26 mouse cellular contexts compared by ENCODE assay signal in genomic region chr16:17564771-17565170, GRCm38 (mm10). TPM values are rescaled to one million over a fixed set of nuclear protein-coding genes. Genes with fewer than 3 reads are reported as not detected.
DNase-seq lines count a peak whose midpoint lies in the region; ATAC-seq and TF ChIP-seq lines count a peak whose summit lies in the region.
"Had no signal": no experiment of that assay in that cellular context is flagged by ENCODE, and none has a peak within 500 bp of the region (broad histone marks: within the 10 kb centered on the region; RNA-seq: fewer than 3 reads in every experiment).

No protein-coding gene starts in this region.

- no peak overlapping the region for H3K9ac ChIP-seq in intestine, postnatal 0 days (ENCODE audit: low read depth, low read length)
- no peak overlapping the region for H3K9ac ChIP-seq in intestine, embryonic 16.5 days (ENCODE audit: low read depth, low read length)
- H3K9ac ChIP-seq: embryonic facial prominence, embryonic 12.5 days; forebrain, embryonic 13.5 days; forebrain, embryonic 15.5 days had no signal

- peak; percentile 42; the same call in 1 of the 2 replicates for ATAC-seq in intestine, postnatal 0 days
- no peak for ATAC-seq in intestine, embryonic 16.5 days
- ATAC-seq: activated CD4-positive, CD25-positive, alpha-beta regulatory T cell, adult 4 months; CD4-positive, CD25-positive, alpha-beta regulatory T cell, adult 4 months; forebrain, embryonic 13.5 days; forebrain, embryonic 15.5 days; Patski had no signal

- H3K4me1 ChIP-seq in intestine, postnatal 0 days (replicated peaks; ENCODE audit: control insufficient read depth, insufficient read depth, low read length): peaks cover 3% of the 10 kb centered on the region; the same call in 1 of the 2 replicates
- H3K4me1 ChIP-seq in intestine, embryonic 16.5 days (ENCODE audit: control insufficient read depth, insufficient read depth, low read length): peaks cover 20% of the 10 kb centered on the region
- peaks cover 3% of the 10 kb centered on the region; the same call in 1 of the 2 replicates for H3K4me1 ChIP-seq in kidney, adult 2 months (ENCODE audit: control insufficient read depth, insufficient read depth, low read length)

- 30% methylated on average over 3 of the region's 3 CpGs for WGBS in intestine, postnatal 0 days
- 51% methylated on average over 3 of the region's 3 CpGs for WGBS in intestine, embryonic 16.5 days
- WGBS in kidney, adult 2 months: 48% methylated on average over 3 of the region's 3 CpGs

- no peaks in the 10 kb centered on the region for H3K9me3 ChIP-seq in intestine, postnatal 0 days (ENCODE audit: control insufficient read depth)
- H3K9me3 ChIP-seq in intestine, embryonic 16.5 days (ENCODE audit: control insufficient read depth, low read length): no peaks in the 10 kb centered on the region
- H3K9me3 ChIP-seq: embryonic facial prominence, embryonic 10.5 days; embryonic facial prominence, embryonic 12.5 days; forebrain, embryonic 13.5 days; forebrain, embryonic 15.5 days; G1E had no signal

- no peaks in the 10 kb centered on the region for H3K36me3 ChIP-seq in intestine, postnatal 0 days (ENCODE audit: control insufficient read depth, insufficient read depth)
- H3K36me3 ChIP-seq in intestine, embryonic 16.5 days (ENCODE audit: control insufficient read depth, insufficient read depth, low read length): no peaks in the 10 kb centered on the region
- no peaks in the 10 kb centered on the region for H3K36me3 ChIP-seq in kidney, adult 2 months (ENCODE audit: control insufficient read depth, insufficient read depth, low read length)
- H3K36me3 ChIP-seq: embryonic facial prominence, embryonic 10.5 days; embryonic facial prominence, embryonic 12.5 days; forebrain, embryonic 15.5 days; G1E had no signal

- peak; percentile 53 for DNase-seq in kidney, adult 2 months
- DNase-seq in kidney, adult 9 months: no peak
- DNase-seq in left cerebral cortex, adult 2 months (ENCODE audit: extremely low spot score in 1 of 2, low spot score in 2 of 2): no peak
- no peak for DNase-seq in left cerebral cortex, postnatal 4 days
- no peak for DNase-seq in cerebellum, postnatal 36 days
- DNase-seq: adrenal gland, adult 8-10 months; adrenal gland, postnatal 14 days; adrenal gland, postnatal 36 days; B cell, adult 2 months; cerebellum, adult 11-12 months; cerebellum, adult 2 months; cerebellum, adult 9-10 months; cerebellum, postnatal 10 days; cerebellum, postnatal 25 days had no signal

- no peak overlapping the region for H3K27ac ChIP-seq in intestine, postnatal 0 days (ENCODE audit: low read depth, low read length)
- H3K27ac ChIP-seq in intestine, embryonic 16.5 days (ENCODE audit: low read length): no peak overlapping the region
- no peak overlapping the region for H3K27ac ChIP-seq in kidney, adult 2 months (ENCODE audit: insufficient read depth, low read depth, low read length)
- H3K27ac ChIP-seq in left cerebral cortex, adult 2 months: peak overlapping the region; percentile 63; the same call in 1 of the 2 replicates
- H3K27ac ChIP-seq: embryonic facial prominence, embryonic 10.5 days; embryonic facial prominence, embryonic 12.5 days; forebrain, embryonic 13.5 days; forebrain, embryonic 15.5 days had no signal

- H3K4me3 ChIP-seq in intestine, postnatal 0 days (ENCODE audit: low read depth, low read length): no peak overlapping the region
- no peak overlapping the region for H3K4me3 ChIP-seq in intestine, embryonic 16.5 days (ENCODE audit: low read length)
- H3K4me3 ChIP-seq in kidney, adult 2 months (ENCODE audit: insufficient read depth, low read depth, low read length): no peak overlapping the region
- no peak overlapping the region for H3K4me3 ChIP-seq in left cerebral cortex, adult 2 months
- H3K4me3 ChIP-seq: embryonic facial prominence, embryonic 10.5 days; embryonic facial prominence, embryonic 12.5 days; forebrain, embryonic 13.5 days; forebrain, embryonic 15.5 days had no signal

- H3K27me3 ChIP-seq in intestine, postnatal 0 days (replicated peaks; ENCODE audit: control insufficient read depth, insufficient read depth, low read length): no peaks in the 10 kb centered on the region
- H3K27me3 ChIP-seq in intestine, embryonic 16.5 days (replicated peaks; ENCODE audit: control insufficient read depth, insufficient read depth, low read length): no peaks in the 10 kb centered on the region
- H3K27me3 ChIP-seq in kidney, adult 2 months (replicated peaks; ENCODE audit: control insufficient read depth, insufficient read depth, low read length): no peaks in the 10 kb centered on the region
- H3K27me3 ChIP-seq: forebrain, embryonic 15.5 days; Patski had no signal

- intact Hi-C loops in left cerebral cortex, adult 2 months (cut with DNase I): loop anchor here (1.0 kb wide), 1 partner anchor 12 kb away; no protein-coding TSS in a partner anchor
- intact Hi-C loops in left cerebral cortex, postnatal 4 days (cut with DNase I): no loop called here

- TF ChIP-seq POLR2A in kidney, adult 2 months (IDR thresholded peaks at IDR 0.05; ENCODE audit: low read depth, low read length): no peak

- H3K4me2 ChIP-seq in intestine, postnatal 0 days (replicated peaks; ENCODE audit: low read depth): no peak overlapping the region
- no peak overlapping the region for H3K4me2 ChIP-seq in intestine, embryonic 16.5 days (ENCODE audit: low read depth, low read length)
- H3K4me2 ChIP-seq: embryonic facial prominence, embryonic 12.5 days; forebrain, embryonic 13.5 days; forebrain, embryonic 15.5 days had no signal

- no peak for TF ChIP-seq CTCF in intestine, postnatal 0 days (IDR thresholded peaks at IDR 0.05; ENCODE audit: low read depth)
- TF ChIP-seq CTCF in kidney, adult 2 months (conservative IDR thresholded peaks at IDR 0.05; ENCODE audit: insufficient read depth, insufficient read length, low read depth, low read length): no peak
- TF ChIP-seq CTCF in left cerebral cortex, adult 2 months (IDR thresholded peaks at IDR 0.05): no peak

RNA-seq across cellular contexts. Expression of gene P2rx6, which starts 3.1 kb away (rescaled TPM):
- polyA plus RNA-seq in intestine, postnatal 0 days (2015; fragmentation: Nextera tagmentation; extraction: Ambion mirVana): 0.73 and 1.1 TPM in 2 replicates
- 0.48 and 1.1 TPM in 2 replicates for polyA plus RNA-seq in intestine, embryonic 16.5 days (2015; fragmentation: Nextera tagmentation; extraction: Ambion mirVana)
- polyA plus RNA-seq in kidney, adult 2 months (2012; rRNA removed): 0.86 and 1.1 TPM in 2 replicates
- 1 to 10 TPM in 1 of 2 experiments, under 1 TPM in 1; 0.68 to 1.0 TPM for total RNA-seq in left cerebral cortex, adult 2 months (2021)
- total RNA-seq in left cerebral cortex, postnatal 4 days (2021): under 1 TPM; 0.36 to 0.68 TPM
- total RNA-seq: CH12.LX had no signal
- polyA plus RNA-seq: activated CD4-positive, CD25-positive, alpha-beta regulatory T cell, adult 4 months; CD4-positive, CD25-positive, alpha-beta regulatory T cell, adult 4 months; G1E had no signal

RNA-seq across cellular contexts. Expression of gene Lrrc74b, which starts 3.7 kb away (rescaled TPM):
- polyA plus RNA-seq in intestine, postnatal 0 days (2015; fragmentation: Nextera tagmentation; extraction: Ambion mirVana): 0.44 and 0.80 TPM in 2 replicates
- 0.17 and 0.31 TPM in 2 replicates for polyA plus RNA-seq in intestine, embryonic 16.5 days (2015; fragmentation: Nextera tagmentation; extraction: Ambion mirVana)
- 0.05 and 0.11 TPM in 2 replicates for polyA plus RNA-seq in kidney, adult 2 months (2012; rRNA removed)
- 1 to 10 TPM in 1 of 2 experiments, under 1 TPM in 1; 0.68 to 1.1 TPM for total RNA-seq in left cerebral cortex, adult 2 months (2021)
- total RNA-seq in left cerebral cortex, postnatal 4 days (2021): 1 to 10 TPM in 1 of 2 experiments, under 1 TPM in 1; 0.68 to 1.4 TPM
- total RNA-seq: adrenal gland, adult 18-20 months; adrenal gland, postnatal 36 days; CH12.LX had no signal
- polyA plus RNA-seq: activated CD4-positive, CD25-positive, alpha-beta regulatory T cell, adult 4 months; CD4-positive, CD25-positive, alpha-beta regulatory T cell, adult 4 months; embryonic facial prominence, embryonic 12.5 days had no signal

RNA-seq across cellular contexts. Expression of gene Slc7a4, which starts 18.2 kb away (rescaled TPM):
- polyA plus RNA-seq in intestine, postnatal 0 days (2015; fragmentation: Nextera tagmentation; extraction: Ambion mirVana): 28.3 and 31.0 TPM in 2 replicates
- polyA plus RNA-seq in intestine, embryonic 16.5 days (2015; fragmentation: Nextera tagmentation; extraction: Ambion mirVana): 36.2 and 38.1 TPM in 2 replicates
- 8.1 and 9.1 TPM in 2 replicates for polyA plus RNA-seq in kidney, adult 2 months (2012; rRNA removed)
- total RNA-seq in left cerebral cortex, adult 2 months (2021): 10 to 100 TPM; 82.7 to 83.0 TPM
- 10 to 100 TPM; 48.1 to 53.6 TPM for total RNA-seq in left cerebral cortex, postnatal 4 days (2021)
- polyA plus RNA-seq: G1E had no signal

RNA-seq across cellular contexts. Expression of gene Thap7, which starts 33.8 kb away (rescaled TPM):
- 65.1 and 67.4 TPM in 2 replicates for polyA plus RNA-seq in intestine, postnatal 0 days (2015; fragmentation: Nextera tagmentation; extraction: Ambion mirVana)
- polyA plus RNA-seq in intestine, embryonic 16.5 days (2015; fragmentation: Nextera tagmentation; extraction: Ambion mirVana): 59.3 and 61.4 TPM in 2 replicates
- polyA plus RNA-seq in kidney, adult 2 months (2012; rRNA removed): 103 and 115 TPM in 2 replicates
- 10 to 100 TPM; 42.3 to 43.1 TPM for total RNA-seq in left cerebral cortex, adult 2 months (2021)
- total RNA-seq in left cerebral cortex, postnatal 4 days (2021): 10 to 100 TPM; 34.5 to 36.4 TPM

RNA-seq across cellular contexts. Expression of gene Smpd4, which starts 54.4 kb away (rescaled TPM):
- polyA plus RNA-seq in intestine, postnatal 0 days (2015; fragmentation: Nextera tagmentation; extraction: Ambion mirVana): 8.7 and 9.0 TPM in 2 replicates
- polyA plus RNA-seq in intestine, embryonic 16.5 days (2015; fragmentation: Nextera tagmentation; extraction: Ambion mirVana): 24.5 and 24.9 TPM in 2 replicates
- 53.0 and 53.8 TPM in 2 replicates for polyA plus RNA-seq in kidney, adult 2 months (2012; rRNA removed)
- 10 to 100 TPM; 73.7 to 82.8 TPM for total RNA-seq in left cerebral cortex, adult 2 months (2021)
- 10 to 100 TPM; 49.9 to 51.7 TPM for total RNA-seq in left cerebral cortex, postnatal 4 days (2021)
